Comparison of ENCODE assay signal across 8 mouse cellular contexts in the genomic region with DNA sequence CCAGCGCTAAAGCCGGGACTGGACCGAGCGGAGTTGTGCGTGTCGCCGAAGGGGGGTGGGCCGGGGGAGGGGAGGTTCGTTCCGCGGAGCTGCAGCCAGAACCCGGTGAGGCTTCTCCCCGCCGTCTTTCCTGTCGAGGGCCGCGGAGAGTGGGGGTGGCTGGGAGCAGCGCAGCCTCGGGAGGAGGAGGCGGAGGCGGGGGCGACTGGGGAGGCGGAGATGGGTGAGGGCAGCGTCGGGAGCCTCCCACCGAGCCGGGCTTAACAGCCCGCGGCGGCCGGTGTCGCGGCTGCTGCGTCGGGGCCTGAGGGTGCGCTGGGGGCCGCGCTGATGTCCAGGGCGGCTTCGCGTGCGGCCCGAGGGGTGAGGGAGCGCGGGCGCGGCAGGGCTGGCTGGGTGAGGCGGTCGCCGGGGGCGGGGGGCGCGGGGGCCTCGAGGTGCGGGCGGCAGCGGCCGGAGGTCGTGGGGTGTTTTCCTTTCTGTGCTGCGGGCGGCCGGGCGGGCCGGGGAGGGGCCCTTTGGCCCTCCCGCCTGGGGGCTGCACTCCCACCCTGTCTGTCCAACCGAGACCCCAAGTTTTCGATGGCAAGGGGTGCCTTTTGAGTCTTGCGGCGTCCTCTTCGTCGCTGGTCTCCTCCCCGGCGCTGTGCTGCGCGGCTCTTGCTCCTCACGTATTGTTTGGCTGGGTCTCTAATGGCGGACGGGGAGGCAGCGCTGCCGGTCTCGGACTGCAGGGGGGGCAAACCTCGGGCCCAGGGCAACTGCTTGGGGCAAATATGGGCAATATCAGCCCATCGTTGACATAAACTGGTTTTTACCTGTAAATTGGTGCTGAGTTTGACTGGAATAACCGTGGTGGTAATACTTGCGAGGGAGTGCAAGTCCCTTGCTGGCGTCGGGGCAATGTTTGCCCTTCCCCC. TPM values are rescaled to one million over a fixed set of nuclear protein-coding genes. Genes with fewer than 3 reads are reported as not detected.
DNase-seq lines count a peak whose midpoint lies in the region; ATAC-seq and TF ChIP-seq lines count a peak whose summit lies in the region.
"Not testable (repeated sequence)": the region's sequence is repeated elsewhere in the genome, so short reads cannot be mapped to it uniquely, and the experiment has no call there.

A gene (plus strand): TSS at position 60 of the 920 bp plus-strand sequence.

- H3K4me3 ChIP-seq in gastrocnemius, adult 2 months, result peak within 1 kb of the TSS; percentile 83
- H3K4me3 ChIP-seq in hindbrain, embryonic 16.5 days (ENCODE audit: low read length), result peak within 1 kb of the TSS; percentile 84
- H3K4me3 ChIP-seq in left cerebral cortex, adult 2 months, result peak within 1 kb of the TSS; percentile 77
- H3K4me3 ChIP-seq in macrophage (ENCODE audit: inconsistent target), result peak within 1 kb of the TSS; percentile 86

- not testable (repeated sequence) for H3K27me3 ChIP-seq in hindbrain, embryonic 16.5 days (replicated peaks; ENCODE audit: control insufficient read depth, insufficient read depth, low read length)

- peak; percentile 65 for TF ChIP-seq CTCF in gastrocnemius, adult 2 months (IDR thresholded peaks at IDR 0.05)
- TF ChIP-seq CTCF in left cerebral cortex, adult 2 months (IDR thresholded peaks at IDR 0.05), result peak; percentile 66

- peak within 1 kb of the TSS; percentile 79 for H3K4me2 ChIP-seq in hindbrain, embryonic 16.5 days (ENCODE audit: low read length)

- ATAC-seq in activated CD4-positive, CD25-positive, alpha-beta regulatory T cell, adult 4 months, result not testable (repeated sequence)
- ATAC-seq in common myeloid progenitor, adult 5-6 weeks (replicated peaks; ENCODE audit: low read depth, poor library complexity, severe bottlenecking), result peak; percentile 43
- peak; percentile 7; the same call in 1 of the 2 replicates for ATAC-seq in hindbrain, embryonic 16.5 days

- H3K36me3 ChIP-seq in hindbrain, embryonic 16.5 days (ENCODE audit: control insufficient read depth, insufficient read depth, low read length); macrophage (ENCODE audit: inconsistent target): not testable (repeated sequence)

- not testable (repeated sequence) for H3K9me3 ChIP-seq in hindbrain, embryonic 16.5 days (ENCODE audit: control insufficient read depth, low read length)

- peaks cover 18% of the 10 kb centered on the region for H3K4me1 ChIP-seq in hindbrain, embryonic 16.5 days (ENCODE audit: control insufficient read depth, insufficient read depth, low read depth, low read length)

- intact Hi-C loops in gastrocnemius, adult 2 months (cut with DNase I), result loop anchor here (2.0 kb wide), 1 partner anchor 74 kb away; no protein-coding TSS in a partner anchor
- intact Hi-C loops in left cerebral cortex, adult 2 months (cut with DNase I), result loop anchor here (2.0 to 5.0 kb wide), 2 partner anchors 76 to 220 kb away; a partner anchor contains a TSS

- peak within 1 kb of the TSS; percentile 95 for H3K9ac ChIP-seq in hindbrain, embryonic 16.5 days (ENCODE audit: low read depth, low read length)

- peaks cover 46% of the 10 kb centered on the region for H3K79me2 ChIP-seq in macrophage (ENCODE audit: inconsistent target)

- peak; percentile 76 for DNase-seq in gastrocnemius, adult 2 months
- peak; percentile 69 to 70 for DNase-seq in left cerebral cortex, adult 2 months (ENCODE audit: extremely low spot score in 1 of 2, low spot score in 2 of 2)
- peak; percentile 28 for DNase-seq in retina, postnatal 7 days (ENCODE audit: low read depth, low spot score)
- DNase-seq in urinary bladder, adult 18-20 months (ENCODE audit: low spot score in 2 of 2), result peak; percentile 59 to 85

- H3K27ac ChIP-seq in gastrocnemius, adult 2 months, result peak within 1 kb of the TSS; percentile 98
- H3K27ac ChIP-seq in hindbrain, embryonic 16.5 days (ENCODE audit: low read depth, low read length), result peak within 1 kb of the TSS; percentile 99
- H3K27ac ChIP-seq in left cerebral cortex, adult 2 months, result peak within 1 kb of the TSS; percentile 96
- H3K27ac ChIP-seq in macrophage, result peak within 1 kb of the TSS; percentile 68

- under 1% methylated on average over 34 of the region's 87 CpGs for WGBS in hindbrain, embryonic 16.5 days
- under 1% methylated on average over 32 of the region's 87 CpGs for WGBS in macrophage (ENCODE audit: missing documents)

RNA-seq across cellular contexts. Expression of the gene that starts here (rescaled TPM):
- 10 to 100 TPM; 37.8 to 48.3 TPM for polyA plus RNA-seq in activated CD4-positive, CD25-positive, alpha-beta regulatory T cell, adult 4 months (2017; shearing (Covaris generic))
- 39.2 and 52.0 TPM in 2 replicates for total RNA-seq in common myeloid progenitor, adult 5-6 weeks (2017)
- 10 to 100 TPM; 35.2 to 36.8 TPM for total RNA-seq in gastrocnemius, adult 2 months (2021)
- polyA plus RNA-seq in hindbrain, embryonic 16.5 days (2015; fragmentation: Nextera tagmentation; extraction: Ambion mirVana), result 44.9 and 54.4 TPM in 2 replicates
- 10 to 100 TPM; 91.5 to 93.8 TPM for total RNA-seq in left cerebral cortex, adult 2 months (2021)
- 100 to 1,000 TPM in 20 of 26 experiments, 10 to 100 TPM in 6; 64.0 to 199 (median 135) TPM for total RNA-seq in macrophage (2018; cell fraction: chromatin; rRNA removed)
- total RNA-seq in macrophage (2018; cell fraction: cytosol; rRNA removed), result 10 to 100 TPM; 12.1 to 32.2 (median 20.3) TPM
- 100 to 1,000 TPM in 5 of 26 experiments, 10 to 100 TPM in 21; 22.0 to 124 (median 65.2) TPM for total RNA-seq in macrophage (2018; cell fraction: nucleus; rRNA removed)
- 17.9 to 26.5 TPM (median 24.2 TPM) in 3 replicates for polyA plus RNA-seq in macrophage (2018)
